Mouse (Mus musculus) ES-E14 (cell line): ENCODE data around the gene Sec14l1. TPM values are rescaled to one million over a fixed set of nuclear protein-coding genes. Genes with fewer than 3 reads are reported as not detected.

Experiments used
- DNase-seq: peaks from one replicate; pipeline ENCODE4 v3.0.0-alpha.2; 2013; ENCODE audit warnings: low read depth, low spot score
- H3K27ac ChIP-seq: 2 replicates; pipeline ENCODE4 v1.5.1; 2012; ENCODE audit warnings: low read depth, mild to moderate bottlenecking, low read length, moderate library complexity, mixed read lengths; ENCODE audit not compliant: poor library complexity, insufficient read depth, severe bottlenecking
- H3K36me3 ChIP-seq: 2 replicates; pipeline ENCODE4 v1.6.1; 2012; ENCODE audit warnings: mild to moderate bottlenecking, low read length, moderate library complexity, mixed read lengths; ENCODE audit not compliant: control insufficient read depth, poor library complexity, insufficient read depth, severe bottlenecking
- H3K4me1 ChIP-seq, 2 experiments: fragments of 150-350 bp in 1 of 2; sonication (generic) in 1 of 2; 2 replicates each; pipeline ENCODE4 v1.6.1; 2012; ENCODE audit warnings: low read length in 2 of 2, mild to moderate bottlenecking in 1 of 2, mixed read lengths in 1 of 2; ENCODE audit not compliant: control insufficient read depth in 2 of 2, insufficient read depth in 2 of 2, poor library complexity in 1 of 2
- H3K4me3 ChIP-seq, 2 experiments: fragments of 150-350 bp in 1 of 2; sonication (generic) in 1 of 2; 2 replicates each; pipeline ENCODE4 v1.5.1; 2012; ENCODE audit warnings: low read length in 2 of 2, low read depth in 1 of 2, mild to moderate bottlenecking in 1 of 2, mixed read lengths in 1 of 2; ENCODE audit not compliant: insufficient read depth in 1 of 2, poor library complexity in 1 of 2, severe bottlenecking in 1 of 2
- H3K9ac ChIP-seq: 2 replicates; pipeline ENCODE4 v1.6.1; 2012; ENCODE audit warnings: low read depth, mild to moderate bottlenecking, low read length, mixed read lengths; ENCODE audit not compliant: poor library complexity, insufficient read depth, severe bottlenecking
- H3K9me3 ChIP-seq: fragments of 150-350 bp; sonication (generic); 2 replicates; pipeline ENCODE4 v1.6.1; 2012; ENCODE audit warnings: low read depth, mild to moderate bottlenecking, low read length; ENCODE audit not compliant: control insufficient read depth, insufficient read depth
- CHD2 ChIP-seq: IDR thresholded peaks from 2 replicates; pipeline ENCODE4 v1.6.1; 2014; ENCODE audit warnings: mild to moderate bottlenecking, low read depth, low read length, inconsistent platforms
- HCFC1 ChIP-seq: IDR thresholded peaks from 2 replicates; pipeline ENCODE4 v1.6.1; 2012; ENCODE audit warnings: low read length, inconsistent platforms, borderline replicate concordance; ENCODE audit not compliant: insufficient read depth
- MAFK ChIP-seq: IDR thresholded peaks from 2 replicates; pipeline ENCODE4 v1.6.1; 2014; ENCODE audit warnings: mild to moderate bottlenecking, low read depth, low read length, inconsistent platforms; ENCODE audit not compliant: insufficient read depth
- ZC3H11A ChIP-seq: IDR thresholded peaks from 2 replicates; pipeline ENCODE4 v1.6.1; 2012; ENCODE audit warnings: low read depth, mild to moderate bottlenecking, inconsistent platforms, low read length, borderline replicate concordance
- ZNF384 ChIP-seq: IDR thresholded peaks from 2 replicates; pipeline ENCODE4 v1.6.1; 2012; ENCODE audit warnings: low read depth, low read length, inconsistent platforms
- in situ Hi-C, 2 experiments: fragments of 600-800 bp; cut with MboI; formaldehyde crosslinking; loops; one replicate each; pipeline ENCODE4 v1.15.1; 2025; ENCODE audit warnings: low sequenced_read_pairs in 2 of 2, inconsistent platforms in 1 of 2; ENCODE audit not compliant: unreplicated experiment in 2 of 2
- total RNA-seq: library from RNA; depleted of rRNA; stranded (reverse); fragments of 300-350 nt; gene quantifications from 2 replicates; pipeline ENCODE4 v1.2.3, GENCODE M21; 2012

The Sec14l1 gene
- total RNA-seq, 1 experiment, result 36.7 TPM

- no peak for DNase-seq
- TF ChIP-seq ZC3H11A (no peak), ZNF384 (no peak), MAFK (no peak), CHD2 (no peak), HCFC1 (no peak)
- H3K36me3 ChIP-seq, result no peaks in the 10 kb centered on the region
- H3K9ac ChIP-seq, result no peak overlapping the region
- in situ Hi-C loops, result no loop called here
- no peaks in the 10 kb centered on the region for H3K9me3 ChIP-seq
- H3K4me3 ChIP-seq, result no peak overlapping the region
- H3K4me1 ChIP-seq, result no peaks in the 10 kb centered on the region
- no peak overlapping the region for H3K27ac ChIP-seq
Observed at GRCm38 (mm10) chr11:117183299-117183698, 68.3 kb downstream of the Sec14l1 start.

- DNase-seq, result no peak
- no peak overlapping the region for H3K27ac ChIP-seq
- H3K9me3 ChIP-seq, result no peaks in the 10 kb centered on the region
- H3K36me3 ChIP-seq, result no peaks in the 10 kb centered on the region
- in situ Hi-C loops, result no loop called here
- no peak for TF ChIP-seq ZC3H11A
- TF ChIP-seq MAFK, result no peak
- no peak for TF ChIP-seq ZNF384
- TF ChIP-seq CHD2, result no peak
- no peak for TF ChIP-seq HCFC1
- no peak overlapping the region for H3K9ac ChIP-seq
- H3K4me3 ChIP-seq, result no peak overlapping the region
- H3K4me1 ChIP-seq, result no peaks in the 10 kb centered on the region
Observed at GRCm38 (mm10) chr11:117183841-117184240, 68.9 kb downstream of the Sec14l1 start.

GRCm38 (mm10) chr11:117185076-117185933, 70.3 kb downstream of the Sec14l1 start:
- Histone ChIP-seq H3K4me3 (peak overlapping the region; percentile 26 to 37; a peak in 2 of 4 replicates), H3K9ac (0 out of 2 replicates have a peak overlapping the region, but pooled peaks have one; percentile 49), H3K36me3 (no peaks in the 10 kb centered on the region), H3K4me1 (no peaks in the 10 kb centered on the region), H3K9me3 (no peaks in the 10 kb centered on the region), H3K27ac (no peak overlapping the region)
- TF ChIP-seq MAFK, result no peak
- TF ChIP-seq ZC3H11A, result no peak
- TF ChIP-seq ZNF384, result no peak
- TF ChIP-seq CHD2, result no peak
- no peak for TF ChIP-seq HCFC1
- no peak for DNase-seq
- in situ Hi-C loops, result no loop called here

GRCm38 (mm10) chr11:117191524-117191923, 76.6 kb downstream of the Sec14l1 start:
- no peak for TF ChIP-seq ZNF384
- no peak for TF ChIP-seq HCFC1
- no peak for TF ChIP-seq MAFK
- no peak for TF ChIP-seq ZC3H11A
- no peak for TF ChIP-seq CHD2
- in situ Hi-C loops, result no loop called here
- no peak overlapping the region for H3K27ac ChIP-seq
- H3K4me3 ChIP-seq, result no peak overlapping the region
- no peaks in the 10 kb centered on the region for H3K9me3 ChIP-seq
- DNase-seq, result no peak
- H3K36me3 ChIP-seq, result no peaks in the 10 kb centered on the region
- H3K9ac ChIP-seq, result no peak overlapping the region
- H3K4me1 ChIP-seq, result no peaks in the 10 kb centered on the region
